In genomic region chr15:85356112-85356511, GRCm38 (mm10) we compare ENCODE assay signal across 15 mouse cellular contexts.
"Had no signal": no experiment of that assay in that cellular context is flagged by ENCODE, and none has a peak within 500 bp of the region (broad histone marks: within the 10 kb centered on the region; RNA-seq: fewer than 3 reads in every experiment).

No protein-coding gene starts in this region.

- H3K4me3 ChIP-seq: liver, embryonic 13.5 days; megakaryocyte, embryonic 14.5 days; midbrain, embryonic 10.5 days; midbrain, embryonic 13.5 days; myocyte; neural tube, embryonic 13.5 days had no signal

- H3K4me2 ChIP-seq: liver, embryonic 13.5 days; lung, embryonic 14.5 days; midbrain, embryonic 13.5 days; neural tube, embryonic 13.5 days had no signal

- H3K27me3 ChIP-seq: liver, embryonic 13.5 days; megakaryocyte, embryonic 14.5 days; midbrain, embryonic 13.5 days; neural tube, embryonic 13.5 days had no signal

- H3K9ac ChIP-seq: liver, embryonic 13.5 days; lung, embryonic 14.5 days; midbrain, embryonic 13.5 days; neural tube, embryonic 13.5 days had no signal

- DNase-seq: kidney, adult 2 months; kidney, postnatal 10 days; kidney, postnatal 36 days; liver, embryonic 13.5 days; lung, embryonic 14.5 days; retina, postnatal 1 day; thymus, adult 18-20 months; thymus, postnatal 36 days had no signal

- ATAC-seq: intestine, postnatal 0 days; midbrain, embryonic 13.5 days; midbrain, embryonic 16.5 days had no signal

- H3K27ac ChIP-seq: liver, embryonic 13.5 days; midbrain, embryonic 10.5 days; midbrain, embryonic 13.5 days; neural tube, embryonic 13.5 days had no signal

- H3K9me3 ChIP-seq: liver, embryonic 13.5 days; megakaryocyte, embryonic 14.5 days; midbrain, embryonic 10.5 days; midbrain, embryonic 13.5 days; neural tube, embryonic 13.5 days had no signal
